8 mouse cellular contexts compared by ENCODE assay signal in the genomic region with DNA sequence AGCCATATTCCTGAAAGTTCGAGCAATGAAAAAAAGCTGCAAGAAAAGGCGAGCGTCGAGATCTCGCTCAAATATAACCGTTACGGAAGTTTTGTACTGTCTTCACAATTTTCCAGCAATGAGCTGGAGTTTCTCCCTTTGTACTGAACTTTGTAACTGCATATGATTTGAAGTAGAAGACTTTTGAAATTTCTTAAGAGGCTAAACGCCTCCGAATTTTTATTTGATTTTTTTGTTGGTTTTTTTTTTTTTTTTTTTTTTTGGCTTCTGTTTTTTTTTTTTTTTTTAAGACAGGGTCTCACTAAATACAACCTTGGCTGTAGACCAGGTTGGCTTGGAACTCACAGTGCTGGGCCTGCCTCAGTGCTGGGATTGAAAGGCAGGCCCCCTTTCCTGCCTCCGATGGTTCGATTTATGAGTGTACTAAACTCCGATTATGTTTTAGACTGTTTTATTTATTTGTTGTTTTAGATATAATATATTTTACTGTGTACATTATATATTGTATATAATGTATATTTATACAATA. TPM values are rescaled to one million over a fixed set of nuclear protein-coding genes. Genes with fewer than 3 reads are reported as not detected.
DNase-seq lines count a peak whose midpoint lies in the region; ATAC-seq and TF ChIP-seq lines count a peak whose summit lies in the region.

No protein-coding gene starts in this region.

- H3K9ac ChIP-seq in heart, embryonic 14.5 days (ENCODE audit: low read length) = peak overlapping the region; percentile 97
- H3K9ac ChIP-seq in ES-Bruce4 (ENCODE audit: low read depth, poor library complexity, severe bottlenecking) = peak overlapping the region; percentile 99
- peak overlapping the region; percentile 96 for H3K9ac ChIP-seq in forebrain, embryonic 16.5 days (replicated peaks; ENCODE audit: low read depth, low read length)
- peak overlapping the region; percentile 91 for H3K9ac ChIP-seq in liver, postnatal 0 days (replicated peaks)

- ATAC-seq in heart, embryonic 14.5 days (ENCODE audit: insufficient number of reproducible peaks, insufficient read depth, low FRiP score, low read depth) = no peak
- no peak for ATAC-seq in forebrain, embryonic 16.5 days
- ATAC-seq in liver, postnatal 0 days = no peak

- peak overlapping the region; percentile 45 to 98 for H3K4me3 ChIP-seq in heart, embryonic 14.5 days (ENCODE audit: control insufficient read depth in 1 of 2, insufficient read depth in 1 of 2, low read depth in 1 of 2, low read length in 2 of 2)
- H3K4me3 ChIP-seq in ES-Bruce4 (ENCODE audit: low read depth, low read length) = no peak overlapping the region
- H3K4me3 ChIP-seq in forebrain, embryonic 16.5 days (replicated peaks; ENCODE audit: low read length) = peak overlapping the region; percentile 91
- peak overlapping the region; percentile 87 for H3K4me3 ChIP-seq in liver, postnatal 0 days (ENCODE audit: low read depth, low read length)

- DNase-seq in heart, adult 11 months = no peak
- no peak for DNase-seq in liver, postnatal 0 days
- DNase-seq in layer of hippocampus, adult 9-11 months = no peak
- no peak for DNase-seq in thymus, postnatal 36 days
- no peak for DNase-seq in gastrocnemius, adult 8-10 months (ENCODE audit: low spot score in 2 of 2)

- TF ChIP-seq CTCF in ES-Bruce4 (IDR thresholded peaks at IDR 0.05; ENCODE audit: low read depth, low read length) = no peak
- no peak for TF ChIP-seq CTCF in liver, postnatal 0 days (IDR thresholded peaks at IDR 0.05; ENCODE audit: low read depth)

- H3K27me3 ChIP-seq in heart, embryonic 14.5 days (ENCODE audit: control insufficient read depth, insufficient read depth, low read length) = no peaks in the 10 kb centered on the region
- H3K27me3 ChIP-seq in ES-Bruce4 (ENCODE audit: control insufficient read depth, insufficient read depth, low read length, poor library complexity, severe bottlenecking) = no peaks in the 10 kb centered on the region
- H3K27me3 ChIP-seq in forebrain, embryonic 16.5 days (replicated peaks; ENCODE audit: control insufficient read depth, insufficient read depth, low read length) = no peaks in the 10 kb centered on the region
- H3K27me3 ChIP-seq in liver, postnatal 0 days (ENCODE audit: insufficient read depth, low read length) = no peaks in the 10 kb centered on the region

- no peak for TF ChIP-seq POLR2A in ES-Bruce4 (IDR thresholded peaks at IDR 0.05; ENCODE audit: insufficient read depth, low read length)

- H3K36me3 ChIP-seq in heart, embryonic 14.5 days (ENCODE audit: control insufficient read depth, insufficient read depth, low read length) = peaks cover 26% of the 10 kb centered on the region
- H3K36me3 ChIP-seq in ES-Bruce4 (ENCODE audit: control insufficient read depth, insufficient read depth, low read length, poor library complexity, severe bottlenecking) = peaks cover 19% of the 10 kb centered on the region
- no peaks in the 10 kb centered on the region; the same call in 1 of the 2 replicates for H3K36me3 ChIP-seq in forebrain, embryonic 16.5 days (ENCODE audit: control insufficient read depth, insufficient read depth)
- H3K36me3 ChIP-seq in liver, postnatal 0 days (replicated peaks; ENCODE audit: insufficient read depth, low read length) = peaks cover 20% of the 10 kb centered on the region

- H3K9me3 ChIP-seq in heart, embryonic 14.5 days (ENCODE audit: control insufficient read depth, low read length) = no peaks in the 10 kb centered on the region
- H3K9me3 ChIP-seq in ES-Bruce4 (replicated peaks; ENCODE audit: control insufficient read depth, insufficient read depth, low read length, poor library complexity, severe bottlenecking) = no peaks in the 10 kb centered on the region
- no peaks in the 10 kb centered on the region for H3K9me3 ChIP-seq in forebrain, embryonic 16.5 days (ENCODE audit: control insufficient read depth, low read length)
- no peaks in the 10 kb centered on the region for H3K9me3 ChIP-seq in liver, postnatal 0 days (ENCODE audit: low read length)

- peak overlapping the region; percentile 45 to 78; a peak in 2 of 4 replicates for H3K27ac ChIP-seq in heart, embryonic 14.5 days (replicated peaks in 1 of 2; ENCODE audit: control insufficient read depth in 1 of 2, insufficient read depth in 1 of 2, low read depth in 2 of 2, low read length in 2 of 2)
- H3K27ac ChIP-seq in ES-Bruce4 (ENCODE audit: insufficient read depth, low read length) = no peak overlapping the region
- H3K27ac ChIP-seq in forebrain, embryonic 16.5 days (ENCODE audit: low read length) = no peak overlapping the region
- peak overlapping the region; percentile 90 for H3K27ac ChIP-seq in liver, postnatal 0 days (ENCODE audit: low read depth)

- WGBS in heart, embryonic 14.5 days = 29% methylated on average over 12 of the region's 12 CpGs
- WGBS in forebrain, embryonic 16.5 days = 28% methylated on average over 12 of the region's 12 CpGs
- WGBS in liver, postnatal 0 days (ENCODE audit: insufficient replicate concordance) = 26% methylated on average over 12 of the region's 12 CpGs

- TF ChIP-seq EP300 in ES-Bruce4 (IDR thresholded peaks at IDR 0.05; ENCODE audit: insufficient read depth, low read depth, low read length) = no peak
- no peak for TF ChIP-seq EP300 in liver, postnatal 0 days (IDR thresholded peaks at IDR 0.05; ENCODE audit: low read depth)

- peak overlapping the region; percentile 89 for H3K4me2 ChIP-seq in heart, embryonic 14.5 days (ENCODE audit: low read length)
- H3K4me2 ChIP-seq in forebrain, embryonic 16.5 days (ENCODE audit: low read length) = peak overlapping the region; percentile 82
- peak overlapping the region; percentile 78 for H3K4me2 ChIP-seq in liver, postnatal 0 days (ENCODE audit: low read depth, low read length)

- peaks cover 0 to 12% of the 10 kb centered on the region in 2 experiments; a peak in 2 of 4 replicates for H3K4me1 ChIP-seq in heart, embryonic 14.5 days (ENCODE audit: control insufficient read depth in 2 of 2, insufficient read depth in 2 of 2, low read length in 2 of 2)
- no peaks in the 10 kb centered on the region for H3K4me1 ChIP-seq in ES-Bruce4 (ENCODE audit: control insufficient read depth, insufficient read depth, low read length)
- peaks cover 12% of the 10 kb centered on the region for H3K4me1 ChIP-seq in forebrain, embryonic 16.5 days (replicated peaks; ENCODE audit: control insufficient read depth, insufficient read depth, low read length)
- H3K4me1 ChIP-seq in liver, postnatal 0 days (ENCODE audit: insufficient read depth) = 0 out of 2 replicates have a peak, but pooled peaks cover 9% of the 10 kb centered on the region

RNA-seq across cellular contexts. Expression of a gene that starts 0.4 kb away (rescaled TPM):
- 35.6 and 37.2 TPM in 2 replicates for polyA plus RNA-seq in heart, embryonic 14.5 days (2014; fragmentation: Nextera tagmentation; extraction: Ambion mirVana)
- 66.9 and 77.2 TPM in 2 replicates for polyA plus RNA-seq in ES-Bruce4 (2011; ENCODE audit: insufficient read depth, insufficient read length, low read depth, missing spikeins)
- 32.0 and 32.1 TPM in 2 replicates for polyA plus RNA-seq in forebrain, embryonic 16.5 days (2015; fragmentation: Nextera tagmentation; extraction: Ambion mirVana)
- polyA plus RNA-seq in liver, postnatal 0 days (2015; fragmentation: Nextera tagmentation; extraction: Ambion mirVana) = 12.5 and 12.8 TPM in 2 replicates
- 10 to 100 TPM; 87.7 to 97.5 (median 90.6) TPM for total RNA-seq in gastrocnemius, adult 8-10 months (2022)

RNA-seq across cellular contexts. Expression of a gene that starts 4.5 kb away (rescaled TPM):
- not detected in 2 replicates for polyA plus RNA-seq in heart, embryonic 14.5 days (2014; fragmentation: Nextera tagmentation; extraction: Ambion mirVana)
- polyA plus RNA-seq in ES-Bruce4 (2011; ENCODE audit: insufficient read depth, insufficient read length, low read depth, missing spikeins) = not detected in 2 replicates
- not detected in 2 replicates for polyA plus RNA-seq in forebrain, embryonic 16.5 days (2015; fragmentation: Nextera tagmentation; extraction: Ambion mirVana)
- not detected in 2 replicates for polyA plus RNA-seq in liver, postnatal 0 days (2015; fragmentation: Nextera tagmentation; extraction: Ambion mirVana)
- total RNA-seq in gastrocnemius, adult 8-10 months (2022) = 1 to 10 TPM in 1 of 4 experiments, not detected in 3; 1.2 TPM

RNA-seq across cellular contexts. Expression of a gene that starts 15.4 kb away (rescaled TPM):
- 0.23 TPM in 1 of 2 replicates, not detected in the other for polyA plus RNA-seq in heart, embryonic 14.5 days (2014; fragmentation: Nextera tagmentation; extraction: Ambion mirVana)
- 0.93 and 1.0 TPM in 2 replicates for polyA plus RNA-seq in ES-Bruce4 (2011; ENCODE audit: insufficient read depth, insufficient read length, low read depth, missing spikeins)
- 0.32 TPM in 1 of 2 replicates, not detected in the other for polyA plus RNA-seq in forebrain, embryonic 16.5 days (2015; fragmentation: Nextera tagmentation; extraction: Ambion mirVana)
- 0.20 TPM in 1 of 2 replicates, not detected in the other for polyA plus RNA-seq in liver, postnatal 0 days (2015; fragmentation: Nextera tagmentation; extraction: Ambion mirVana)
- total RNA-seq in gastrocnemius, adult 8-10 months (2022) = 1 to 10 TPM in 2 of 4 experiments, under 1 TPM in 2; 0.70 to 1.0 (median 0.94) TPM

RNA-seq across cellular contexts. Expression of a gene that starts 19.9 kb away (rescaled TPM):
- polyA plus RNA-seq in heart, embryonic 14.5 days (2014; fragmentation: Nextera tagmentation; extraction: Ambion mirVana) = 24.9 and 26.0 TPM in 2 replicates
- polyA plus RNA-seq in ES-Bruce4 (2011; ENCODE audit: insufficient read depth, insufficient read length, low read depth, missing spikeins) = 5.8 and 6.1 TPM in 2 replicates
- 9.7 and 9.9 TPM in 2 replicates for polyA plus RNA-seq in forebrain, embryonic 16.5 days (2015; fragmentation: Nextera tagmentation; extraction: Ambion mirVana)
- polyA plus RNA-seq in liver, postnatal 0 days (2015; fragmentation: Nextera tagmentation; extraction: Ambion mirVana) = 18.9 and 19.0 TPM in 2 replicates
- total RNA-seq in gastrocnemius, adult 8-10 months (2022) = 10 to 100 TPM; 20.4 to 26.4 (median 22.2) TPM

RNA-seq across cellular contexts. Expression of a gene that starts 20.0 kb away (rescaled TPM):
- 19.5 and 20.2 TPM in 2 replicates for polyA plus RNA-seq in heart, embryonic 14.5 days (2014; fragmentation: Nextera tagmentation; extraction: Ambion mirVana)
- 15.0 and 16.1 TPM in 2 replicates for polyA plus RNA-seq in ES-Bruce4 (2011; ENCODE audit: insufficient read depth, insufficient read length, low read depth, missing spikeins)
- 26.2 and 31.2 TPM in 2 replicates for polyA plus RNA-seq in forebrain, embryonic 16.5 days (2015; fragmentation: Nextera tagmentation; extraction: Ambion mirVana)
- 9.0 and 11.7 TPM in 2 replicates for polyA plus RNA-seq in liver, postnatal 0 days (2015; fragmentation: Nextera tagmentation; extraction: Ambion mirVana)
- total RNA-seq in gastrocnemius, adult 8-10 months (2022) = 1 to 10 TPM; 4.5 to 6.0 (median 5.1) TPM

Comparison
In these comparisons a context has a peak if more than half of its experiments do, and no peak if none do; other contexts are left out.
1. H3K27ac ChIP-seq: peak in heart, embryonic 14.5 days (2 of 2) and liver, postnatal 0 days (single experiment); none in ES-Bruce4 (single experiment) and forebrain, embryonic 16.5 days (single experiment).
2. Peak in every context shown above with its lines, with median percentiles within 50 percentile points of each other: H3K4me2 ChIP-seq and H3K9ac ChIP-seq.